Mouse (Mus musculus): ENCODE data around the gene Enkd1.

Enkd1 gene

GRCm38 (mm10) chr8:105661167-105661566, 46.8 kb downstream of the Enkd1 start:
- no peak for DNase-seq (ENCODE audit: low spot score in 2 of 2)

GRCm38 (mm10) chr8:105657641-105658040, 50.4 kb downstream of the Enkd1 start:
- no peak for DNase-seq (ENCODE audit: low spot score in 2 of 2)
